Comparison of ENCODE assay signal across 8 mouse cellular contexts in genomic region chr8:65110285-65110691, GRCm38 (mm10). TPM values are rescaled to one million over a fixed set of nuclear protein-coding genes. Genes with fewer than 3 reads are reported as not detected.
DNase-seq lines count a peak whose midpoint lies in the region; TF ChIP-seq lines count a peak whose summit lies in the region.

No protein-coding gene starts in this region.

- H3K9me3 ChIP-seq in E14TG2a.4 (ENCODE audit: low read length): no peaks in the 10 kb centered on the region

- H3K4me3 ChIP-seq in E14TG2a.4 (replicated peaks; ENCODE audit: low read length): no peak overlapping the region

- peak; percentile 76 for DNase-seq in adrenal gland, postnatal 14 days
- peak; percentile 72 for DNase-seq in embryo, embryonic 11.5 days (ENCODE audit: low read depth, low spot score)
- peak; percentile 30 to 65 for DNase-seq in gastrocnemius, postnatal 4 days (ENCODE audit: low spot score in 2 of 2)
- peak; percentile 78 for DNase-seq in kidney, postnatal 14 days
- peak; percentile 28 to 48 for DNase-seq in lung, adult 18-20 months
- peak; percentile 27 for DNase-seq in ovary, postnatal 10 days (ENCODE audit: low spot score)
- peak; percentile 71 for DNase-seq in thymus, postnatal 4 days

- 0 out of 2 replicates have a peak, but pooled peaks cover 3% of the 10 kb centered on the region for H3K4me1 ChIP-seq in E14TG2a.4 (replicated peaks; ENCODE audit: low read depth, low read length)

- H3K36me3 ChIP-seq in E14TG2a.4 (ENCODE audit: insufficient read depth, low read length): no peaks in the 10 kb centered on the region

- H3K27me3 ChIP-seq in E14TG2a.4 (ENCODE audit: insufficient read depth, low read length): no peaks in the 10 kb centered on the region

- peak; percentile 89 for TF ChIP-seq CTCF in E14TG2a.4 (conservative IDR thresholded peaks at IDR 0.05; ENCODE audit: low read length)

RNA-seq across cellular contexts. Expression of gene BC030870, which starts 19.1 kb away (rescaled TPM):
- not detected in 2 replicates for total RNA-seq in adrenal gland, postnatal 14 days (2021)
- total RNA-seq in gastrocnemius, postnatal 4 days (2021): not detected

RNA-seq across cellular contexts. Expression of gene Gm10663, which starts 35.5 kb away (rescaled TPM):
- not detected in 2 replicates for total RNA-seq in adrenal gland, postnatal 14 days (2021)
- total RNA-seq in gastrocnemius, postnatal 4 days (2021): not detected

Comparison
In these comparisons a context has a peak if more than half of its experiments do, and no peak if none do; other contexts are left out.
1. DNase-seq: peak in every context shown above with its lines; median percentile 78 in kidney, postnatal 14 days; 76 in adrenal gland, postnatal 14 days; 72 in embryo, embryonic 11.5 days; 71 in thymus, postnatal 4 days; 48 in gastrocnemius, postnatal 4 days; 38 in lung, adult 18-20 months; 27 in ovary, postnatal 10 days.